Mouse (Mus musculus) embryonic facial prominence, embryonic 14.5 days (tissue): ENCODE results near the gene Srrm1. TPM values are rescaled to one million over a fixed set of nuclear protein-coding genes. Genes with fewer than 3 reads are reported as not detected.
A peak's percentile ranks its signal among the peaks of the same experiment; 100 is the strongest.

Source experiments
- ATAC-seq: fragments of 200-750 bp; cut with Nextera tagmentation; 2 replicates; pipeline ENCODE4 v1.8.0; 2017; ENCODE audit warnings: low read depth, moderate number of reproducible peaks, moderate TSS enrichment
- DNase-seq: peaks from one replicate; pipeline ENCODE4 v3.0.0-alpha.2; 2015; ENCODE audit warnings: low spot score
- H3K27ac ChIP-seq: fragments of 300-500 bp; sonication (generic); replicated peaks from 2 replicates; pipeline ENCODE4 v1.5.1; 2014; ENCODE audit warnings: low read depth, mild to moderate bottlenecking, low read length, moderate library complexity
- H3K27me3 ChIP-seq: fragments of 300-500 bp; sonication (generic); replicated peaks from 2 replicates; pipeline ENCODE4 v1.6.1; 2014; ENCODE audit warnings: low read length; ENCODE audit not compliant: control insufficient read depth, insufficient read depth
- H3K36me3 ChIP-seq: fragments of 300-500 bp; sonication (generic); 2 replicates; pipeline ENCODE4 v1.6.1; 2014; ENCODE audit warnings: low read length, mixed read lengths; ENCODE audit not compliant: control insufficient read depth, insufficient read depth
- H3K4me1 ChIP-seq: fragments of 300-500 bp; sonication (generic); 2 replicates; pipeline ENCODE4 v1.6.1; 2014; ENCODE audit warnings: antibody characterized with exemption, low read length; ENCODE audit not compliant: control insufficient read depth, insufficient read depth
- H3K4me2 ChIP-seq: fragments of 300-500 bp; sonication (generic); 2 replicates; pipeline ENCODE4 v1.6.1; 2014; ENCODE audit warnings: low read depth, mild to moderate bottlenecking, low read length, moderate library complexity, mixed read lengths
- H3K4me3 ChIP-seq: fragments of 300-500 bp; sonication (generic); 2 replicates; pipeline ENCODE4 v1.5.1; 2014; ENCODE audit warnings: low read depth, mild to moderate bottlenecking, low read length
- H3K9ac ChIP-seq: fragments of 300-500 bp; sonication (generic); 2 replicates; pipeline ENCODE4 v1.6.1; 2014; ENCODE audit warnings: low read depth, mild to moderate bottlenecking, low read length, moderate library complexity, mixed read lengths
- H3K9me3 ChIP-seq: fragments of 300-500 bp; sonication (generic); 2 replicates; pipeline ENCODE4 v1.6.1; 2016; ENCODE audit warnings: low read length; ENCODE audit not compliant: control insufficient read depth
- WGBS: fragments of 180-500 bp; shearing (Covaris S2); extraction: QIAGEN DNeasy Blood & Tissue Kit; methylation state at CpG from one replicate; pipeline ENCODE4 v1.1.7; 2014; 5-methylcytosine and 5-hydroxymethylcytosine counted together
- polyA plus RNA-seq: library from polyadenylated mRNA; unstranded; fragments of >200 nt; fragmentation: Nextera tagmentation; extraction: Ambion mirVana; gene quantifications from 2 replicates; pipeline ENCODE4 v1.2.1, GENCODE M21; 2014

The Srrm1 gene
- polyA plus RNA-seq, 1 experiment from 2014 or later = 163 TPM

GRCm38 (mm10) chr4:135391014-135391413 is 37.9 kb upstream of the Srrm1 start:
- H3K27ac ChIP-seq = no peak overlapping the region
- ATAC-seq (no peak), DNase-seq (no peak)
- no peak overlapping the region for H3K4me3 ChIP-seq
- 57% methylated on average over 6 of the region's 6 CpGs for WGBS
- no peaks in the 10 kb centered on the region for H3K4me1 ChIP-seq
- H3K36me3 ChIP-seq = no peaks in the 10 kb centered on the region
- no peak overlapping the region for H3K4me2 ChIP-seq
- no peaks in the 10 kb centered on the region for H3K9me3 ChIP-seq
- no peak overlapping the region for H3K9ac ChIP-seq
- H3K27me3 ChIP-seq = 0 out of 2 replicates have a peak, but pooled peaks cover under 1% of the 10 kb centered on the region

- H3K4me3 ChIP-seq = 0 out of 2 replicates have a peak overlapping the region, but pooled peaks have one; percentile 6
- peak overlapping the region; percentile 28; the same call in 1 of the 2 replicates for H3K4me2 ChIP-seq
- no peak overlapping the region for H3K27ac ChIP-seq
- H3K36me3 ChIP-seq = no peaks in the 10 kb centered on the region
- no peak overlapping the region for H3K9ac ChIP-seq
- ATAC-seq (peak; percentile 61; the same call in 1 of the 2 replicates), DNase-seq (peak; percentile 41)
- H3K27me3 ChIP-seq = no peaks in the 10 kb centered on the region
- H3K9me3 ChIP-seq = no peaks in the 10 kb centered on the region
- H3K4me1 ChIP-seq = no peaks in the 10 kb centered on the region
- 31% methylated on average over 10 of the region's 10 CpGs for WGBS
Measured at GRCm38 (mm10) chr4:135385614-135386013, 32.5 kb upstream of the Srrm1 start.

GRCm38 (mm10) chr4:135382316-135382715 is 29.2 kb upstream of the Srrm1 start:
- no peak overlapping the region for H3K9ac ChIP-seq
- no peaks in the 10 kb centered on the region for H3K9me3 ChIP-seq
- H3K4me3 ChIP-seq = no peak overlapping the region
- H3K27me3 ChIP-seq = no peaks in the 10 kb centered on the region
- DNase-seq (peak; percentile 88), ATAC-seq (0 out of 2 replicates have a peak, but pooled peaks have one; percentile 24)
- no peaks in the 10 kb centered on the region for H3K36me3 ChIP-seq
- 5% methylated on average over 14 of the region's 14 CpGs for WGBS
- H3K4me1 ChIP-seq = no peaks in the 10 kb centered on the region
- no peak overlapping the region for H3K4me2 ChIP-seq
- H3K27ac ChIP-seq = no peak overlapping the region

- Histone ChIP-seq H3K36me3 (no peaks in the 10 kb centered on the region), H3K4me2 (no peak overlapping the region), H3K27me3 (no peaks in the 10 kb centered on the region), H3K9ac (no peak overlapping the region), H3K4me1 (no peaks in the 10 kb centered on the region), H3K4me3 (no peak overlapping the region), H3K9me3 (no peaks in the 10 kb centered on the region), H3K27ac (no peak overlapping the region)
- WGBS = 57% methylated on average over 8 of the region's 8 CpGs
- no peak for ATAC-seq
- no peak for DNase-seq
Measured at GRCm38 (mm10) chr4:135381355-135381754, 28.2 kb upstream of the Srrm1 start.

- 74% methylated on average over 11 of the region's 11 CpGs for WGBS
- H3K9ac ChIP-seq = no peak overlapping the region
- H3K4me3 ChIP-seq = no peak overlapping the region
- H3K27ac ChIP-seq = no peak overlapping the region
- no peaks in the 10 kb centered on the region for H3K9me3 ChIP-seq
- no peaks in the 10 kb centered on the region for H3K36me3 ChIP-seq
- no peak overlapping the region for H3K4me2 ChIP-seq
- DNase-seq = no peak
- no peaks in the 10 kb centered on the region for H3K27me3 ChIP-seq
- no peak for ATAC-seq
- no peaks in the 10 kb centered on the region for H3K4me1 ChIP-seq
Measured at GRCm38 (mm10) chr4:135377241-135377640, 24.1 kb upstream of the Srrm1 start.

GRCm38 (mm10) chr4:135375444-135375843 is 22.3 kb upstream of the Srrm1 start:
- Histone ChIP-seq H3K4me2 (no peak overlapping the region), H3K4me3 (no peak overlapping the region), H3K27ac (no peak overlapping the region), H3K4me1 (no peaks in the 10 kb centered on the region), H3K36me3 (no peaks in the 10 kb centered on the region), H3K9me3 (no peaks in the 10 kb centered on the region), H3K9ac (no peak overlapping the region), H3K27me3 (no peaks in the 10 kb centered on the region)
- WGBS = 63% methylated on average over 3 of the region's 3 CpGs
- DNase-seq (no peak), ATAC-seq (no peak)

- Histone ChIP-seq H3K9me3 (no peaks in the 10 kb centered on the region), H3K4me2 (no peak overlapping the region), H3K9ac (no peak overlapping the region), H3K27ac (no peak overlapping the region), H3K4me3 (no peak overlapping the region), H3K27me3 (no peaks in the 10 kb centered on the region), H3K36me3 (no peaks in the 10 kb centered on the region), H3K4me1 (no peaks in the 10 kb centered on the region)
- DNase-seq (no peak), ATAC-seq (no peak)
- WGBS = 78% methylated on average over 5 of the region's 5 CpGs
Measured at GRCm38 (mm10) chr4:135373299-135373698, 20.2 kb upstream of the Srrm1 start.

- DNase-seq (no peak), ATAC-seq (no peak)
- Histone ChIP-seq H3K4me2 (no peak overlapping the region), H3K36me3 (no peaks in the 10 kb centered on the region), H3K4me1 (no peaks in the 10 kb centered on the region), H3K27me3 (no peaks in the 10 kb centered on the region), H3K9ac (no peak overlapping the region), H3K4me3 (no peak overlapping the region), H3K27ac (no peak overlapping the region), H3K9me3 (no peaks in the 10 kb centered on the region)
- WGBS = 55% methylated on average over 11 of the region's 11 CpGs
Measured at GRCm38 (mm10) chr4:135370372-135370771, 17.3 kb upstream of the Srrm1 start.

- Histone ChIP-seq H3K27me3 (no peaks in the 10 kb centered on the region), H3K36me3 (no peaks in the 10 kb centered on the region), H3K4me1 (no peaks in the 10 kb centered on the region), H3K9me3 (no peaks in the 10 kb centered on the region), H3K4me2 (no peak overlapping the region), H3K4me3 (no peak overlapping the region), H3K9ac (no peak overlapping the region), H3K27ac (no peak overlapping the region)
- ATAC-seq (no peak), DNase-seq (no peak)
- 18% methylated on average over 6 of the region's 6 CpGs for WGBS
Measured at GRCm38 (mm10) chr4:135362828-135363227, 9.7 kb upstream of the Srrm1 start.
